Mouse (Mus musculus) lung, postnatal 14 days (tissue): ENCODE data around the gene Dock7.
A peak's percentile ranks its signal among the peaks of the same experiment; 100 is the strongest.

Source experiments
- DNase-seq: peaks from one replicate; pipeline ENCODE4 v3.0.0; 2021

Dock7 gene

DNA sequence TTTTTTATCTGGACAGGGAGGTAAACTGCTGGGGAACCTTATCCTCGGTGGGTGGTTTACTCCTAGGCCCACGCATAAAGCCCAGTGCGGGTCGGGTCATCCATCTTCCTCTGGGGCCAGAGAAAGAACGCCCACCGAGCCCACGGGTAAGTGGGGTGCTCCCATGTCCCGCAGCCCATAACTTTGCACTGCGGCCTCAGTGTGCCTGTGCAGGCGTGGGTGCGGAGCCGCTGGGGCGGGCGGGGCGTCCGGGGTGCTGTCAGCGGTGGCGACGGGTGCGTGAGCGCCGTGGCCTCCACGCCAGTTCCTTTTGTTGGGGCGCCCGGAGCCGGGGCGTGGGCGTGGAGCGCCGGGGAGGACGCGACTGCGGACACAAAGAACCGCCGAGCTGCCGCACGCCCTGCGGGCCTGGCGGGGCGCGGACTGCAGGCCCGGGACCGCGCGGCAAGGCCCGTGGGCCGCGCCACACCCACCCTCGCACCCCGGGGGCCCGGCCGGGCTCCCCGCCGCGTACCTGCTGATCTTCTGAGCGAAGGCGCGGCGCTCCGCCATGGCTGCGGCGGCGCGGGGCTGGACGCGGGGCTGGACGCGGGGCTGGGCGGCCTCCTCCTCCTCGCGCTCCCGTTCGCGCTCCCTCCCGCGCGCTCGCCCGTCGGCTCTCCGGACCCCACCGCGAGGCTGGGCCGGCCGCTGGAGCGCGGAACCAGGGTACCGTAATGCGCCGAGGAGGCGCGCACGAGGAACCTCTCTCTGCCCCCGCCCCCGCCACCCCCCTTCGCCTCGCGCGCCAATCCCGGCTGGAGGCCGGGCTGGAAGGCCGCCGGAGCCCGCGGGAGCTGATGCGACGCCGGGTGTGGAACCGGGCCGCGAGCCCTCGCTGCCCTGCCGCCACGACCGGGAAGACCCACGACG is at the start of gene Dock7:
Dock7 (minus strand) TSS at position 705 of the 912 bp plus-strand sequence.
- DNase-seq: peak; percentile 87

DNA sequence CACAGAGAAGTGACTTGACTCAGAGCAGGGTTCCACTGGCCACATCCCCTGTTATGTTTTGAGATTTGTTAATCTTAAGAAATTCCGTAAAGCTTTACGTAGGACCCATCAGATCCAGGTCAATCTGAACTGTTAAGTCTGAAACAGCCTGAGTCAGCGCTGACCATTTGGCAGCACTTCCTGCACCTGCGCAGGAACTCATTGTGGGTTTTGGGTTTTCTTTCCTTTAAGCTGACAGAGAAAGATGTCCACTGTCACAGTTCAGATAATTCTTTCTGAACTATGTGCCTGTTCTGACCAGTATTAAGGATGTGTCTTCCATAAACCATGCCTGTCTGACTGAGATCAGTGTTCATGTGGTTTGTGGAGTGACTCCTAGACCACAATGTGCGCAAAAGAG is 48.2 kb upstream of the Dock7 start:
- DNase-seq: no peak

DNA sequence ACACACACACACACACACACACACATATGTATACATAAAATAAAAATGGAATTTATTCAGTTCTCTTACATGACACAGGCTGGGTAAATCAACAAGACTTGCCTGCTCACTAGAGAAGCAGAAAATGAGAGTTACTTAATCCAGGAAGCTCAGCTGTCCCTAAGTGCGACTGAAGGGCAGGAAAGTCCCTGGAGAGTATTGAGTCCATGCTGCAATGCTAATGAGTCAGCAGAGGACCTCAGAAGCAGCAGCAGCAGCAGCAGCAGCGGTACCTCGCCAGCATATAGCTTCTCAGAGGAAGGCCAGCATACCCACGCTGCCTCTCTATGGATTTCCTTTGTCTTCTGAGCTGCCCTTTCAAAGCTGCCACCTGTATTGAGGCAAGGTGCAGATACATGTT is 42.8 kb upstream of the Dock7 start:
- DNase-seq: peak; percentile 39

DNA sequence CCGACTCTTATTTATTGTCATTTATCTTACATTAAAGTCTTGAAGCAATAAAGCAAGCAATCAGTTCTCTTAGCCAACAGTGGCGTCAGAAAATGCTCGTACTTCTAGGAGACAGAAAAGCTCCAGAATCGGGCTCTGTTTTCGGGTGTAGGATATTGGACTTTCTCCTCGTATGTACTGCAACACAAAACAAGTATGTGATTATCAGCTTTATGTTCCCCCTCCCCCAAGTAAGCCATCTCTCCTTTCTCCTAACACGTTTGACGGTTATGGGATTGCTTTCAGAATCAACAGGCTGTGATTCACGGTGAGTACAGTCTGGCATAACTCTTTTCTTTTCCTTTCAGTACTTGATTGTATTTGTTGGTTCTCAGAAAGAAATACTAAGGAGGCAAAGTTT is 42.3 kb upstream of the Dock7 start:
- DNase-seq: no peak

DNA sequence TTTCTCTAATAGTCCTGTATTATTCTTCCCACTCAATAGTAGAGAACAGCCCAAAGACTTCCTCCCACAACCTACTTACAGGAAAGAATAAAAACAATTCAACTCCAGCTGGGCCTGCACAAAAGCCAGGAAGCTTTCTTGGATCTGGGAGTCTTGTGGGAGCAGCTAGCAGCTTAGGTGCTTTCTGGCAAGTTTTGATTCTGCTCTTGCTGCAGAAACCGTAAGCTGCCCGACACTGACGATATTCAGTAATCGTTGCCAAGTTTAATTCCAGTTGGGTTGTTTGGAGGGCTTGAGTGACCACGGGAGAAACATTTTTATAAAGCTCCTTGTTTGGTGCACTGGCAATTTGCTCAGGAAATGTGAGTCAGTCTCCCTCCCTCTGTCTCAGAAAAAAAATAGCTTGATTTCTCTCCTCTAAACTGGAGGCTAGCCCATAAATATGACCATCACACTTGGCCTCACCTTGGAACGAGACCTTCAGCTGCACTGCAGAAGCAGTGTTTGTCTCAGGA is 40.8 kb upstream of the Dock7 start:
- DNase-seq: no peak

DNA sequence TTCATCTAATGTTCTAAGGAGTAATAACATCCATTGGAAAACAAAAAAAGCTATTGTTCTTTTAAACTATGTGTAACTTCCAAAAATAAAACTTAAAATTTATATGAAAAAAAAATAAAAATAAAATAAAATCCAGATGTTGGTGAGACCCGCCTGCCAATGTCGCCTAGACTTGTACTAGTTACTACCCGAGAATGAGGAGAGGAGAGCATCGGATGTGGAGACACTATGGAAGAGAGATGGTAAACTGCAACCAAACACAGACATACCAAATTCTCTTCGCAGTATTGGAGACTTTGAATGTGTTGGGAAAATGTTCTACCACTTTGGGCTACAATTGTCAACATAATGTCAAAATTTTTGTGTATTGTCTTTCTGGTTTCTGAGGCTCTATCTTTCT is 40.2 kb upstream of the Dock7 start:
- no peak for DNase-seq

DNA sequence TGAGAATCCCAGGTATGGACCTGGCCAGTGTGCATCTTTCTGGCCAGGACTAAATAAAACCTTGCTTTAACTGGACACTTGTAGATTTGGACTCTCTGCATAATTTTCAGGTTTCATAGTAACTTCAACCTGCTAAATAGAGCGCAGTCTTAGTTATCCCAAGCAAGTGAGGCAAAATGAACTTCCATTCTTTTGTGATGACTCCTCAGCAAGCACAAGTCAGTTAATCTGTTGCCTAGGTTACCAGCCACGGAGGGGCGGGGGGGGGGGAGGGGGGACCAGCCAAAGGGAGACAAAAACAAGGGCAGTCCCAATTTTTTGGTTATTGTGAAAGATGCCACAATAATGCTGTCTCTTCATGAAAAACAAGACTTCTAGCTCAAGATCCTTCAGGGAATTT is 39.7 kb upstream of the Dock7 start:
- DNase-seq: no peak

DNA sequence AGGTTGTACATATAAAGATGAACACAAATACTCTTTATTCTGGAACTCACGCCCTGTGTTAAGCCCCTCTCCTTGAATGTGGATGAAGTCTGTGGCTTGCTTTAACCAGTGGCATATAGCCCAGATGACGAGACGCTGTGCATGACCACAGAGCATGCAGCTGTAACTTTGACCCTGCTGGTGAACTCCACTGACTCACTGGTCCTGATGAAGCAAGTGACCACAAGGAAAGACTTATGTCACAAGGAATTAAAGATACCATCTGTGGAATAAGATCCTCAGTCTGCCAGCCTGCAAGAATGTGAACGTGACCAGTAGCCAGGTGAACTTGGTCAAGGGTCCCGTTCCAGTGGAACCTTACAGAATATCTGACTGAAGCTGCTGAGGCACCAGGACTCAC is 37.8 kb upstream of the Dock7 start:
- DNase-seq: no peak

DNA sequence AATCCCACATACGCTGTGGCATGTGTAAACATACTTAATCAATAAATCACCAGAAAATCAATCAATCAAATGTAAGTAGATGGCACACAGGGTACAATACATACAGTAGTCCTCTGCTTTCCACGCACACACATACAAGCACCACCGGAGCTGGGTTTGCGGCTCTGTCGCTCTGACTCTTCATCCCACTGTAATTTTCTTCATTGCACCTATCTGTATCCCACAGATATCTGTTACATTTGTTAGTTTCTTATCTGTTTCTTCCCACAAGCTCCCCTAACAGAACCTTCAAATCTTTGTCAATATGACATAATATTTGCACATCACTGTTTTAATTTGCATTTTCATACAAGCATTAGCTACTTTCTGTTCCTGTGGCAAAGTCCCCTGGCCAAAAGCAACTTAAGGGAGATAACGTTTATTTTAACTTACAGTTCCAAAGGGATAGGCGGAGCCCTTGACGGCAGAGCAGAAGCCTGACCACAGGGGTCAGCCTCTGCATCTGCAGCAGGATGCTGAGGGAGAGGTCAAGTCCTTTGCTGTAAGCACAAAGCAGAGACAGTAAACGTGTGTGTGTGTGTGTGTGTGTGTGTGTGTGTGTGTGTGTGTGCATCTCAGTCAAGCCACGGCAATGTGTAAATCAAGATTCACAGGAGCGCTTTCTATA is 36.1 kb upstream of the Dock7 start:
- no peak for DNase-seq

DNA sequence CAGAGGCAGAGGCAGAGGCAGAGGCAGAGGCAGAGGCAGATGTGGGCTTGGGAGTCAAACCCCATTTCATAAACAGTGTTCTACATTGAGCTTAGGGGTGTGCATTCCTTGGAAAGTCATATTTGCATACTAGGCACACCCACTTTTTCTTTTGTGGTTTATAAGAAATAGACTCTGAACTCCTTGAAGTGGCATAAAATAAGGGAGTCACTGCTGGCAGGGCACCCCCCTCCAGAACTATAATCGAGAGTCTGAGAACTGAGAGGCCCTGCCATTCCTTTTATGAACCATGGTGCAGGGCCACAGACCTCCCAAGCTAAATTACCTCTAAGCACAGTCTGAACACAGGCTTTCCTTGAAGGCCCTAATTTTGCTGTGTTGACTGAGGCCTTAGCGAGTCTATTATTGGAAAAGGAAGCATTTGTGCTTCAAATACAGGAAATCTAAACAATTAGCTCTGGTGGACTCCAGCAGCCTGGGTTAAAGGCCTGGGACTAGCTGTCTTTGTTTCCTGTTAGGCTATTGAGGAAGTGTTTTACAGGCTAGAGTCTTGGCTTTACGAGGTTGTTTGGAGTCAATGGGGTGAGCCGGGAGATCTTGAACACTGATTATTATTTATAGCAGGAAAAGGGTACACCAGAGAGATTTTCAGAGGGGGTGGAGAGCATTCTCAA is 31.3 kb upstream of the Dock7 start:
- DNase-seq: no peak

DNA sequence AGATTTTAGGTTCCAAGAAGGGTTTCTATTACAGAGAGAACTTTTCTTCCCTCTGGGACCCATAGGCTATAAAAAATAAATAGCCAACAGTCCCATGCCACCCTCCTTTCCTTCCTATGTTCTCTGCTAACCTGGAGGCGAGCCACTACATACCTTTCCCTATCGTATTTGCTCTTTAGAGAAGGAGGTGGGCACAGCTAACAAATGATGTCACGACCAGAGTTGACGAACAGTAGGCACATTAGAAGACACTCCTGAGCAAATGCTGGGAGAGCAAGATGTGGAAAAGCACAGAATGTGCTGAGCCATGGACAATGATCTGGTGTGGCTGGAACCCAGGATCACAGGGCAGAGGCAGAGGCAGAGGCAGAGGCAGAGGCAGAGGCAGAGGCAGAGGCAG is 30.7 kb upstream of the Dock7 start:
- no peak for DNase-seq

DNA sequence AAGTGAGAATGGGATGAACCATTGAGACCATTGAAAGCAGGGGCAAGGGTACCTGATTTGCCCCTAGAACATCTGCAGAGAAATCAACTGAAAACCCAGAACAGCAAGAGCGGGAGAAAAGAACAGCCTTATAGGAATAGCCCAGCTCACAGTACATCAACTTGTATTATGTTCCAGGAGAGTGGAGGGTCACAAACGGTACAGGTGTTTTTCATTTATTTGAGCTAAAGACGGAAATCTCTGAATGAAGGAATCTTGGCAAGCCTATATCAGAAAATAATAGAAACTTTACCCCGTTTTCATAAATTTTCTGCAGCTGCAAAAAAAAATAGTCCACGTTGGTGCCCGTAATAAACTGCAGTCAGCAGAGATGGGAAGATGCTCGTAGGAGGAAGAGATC is 22.6 kb upstream of the Dock7 start:
- DNase-seq: no peak

DNA sequence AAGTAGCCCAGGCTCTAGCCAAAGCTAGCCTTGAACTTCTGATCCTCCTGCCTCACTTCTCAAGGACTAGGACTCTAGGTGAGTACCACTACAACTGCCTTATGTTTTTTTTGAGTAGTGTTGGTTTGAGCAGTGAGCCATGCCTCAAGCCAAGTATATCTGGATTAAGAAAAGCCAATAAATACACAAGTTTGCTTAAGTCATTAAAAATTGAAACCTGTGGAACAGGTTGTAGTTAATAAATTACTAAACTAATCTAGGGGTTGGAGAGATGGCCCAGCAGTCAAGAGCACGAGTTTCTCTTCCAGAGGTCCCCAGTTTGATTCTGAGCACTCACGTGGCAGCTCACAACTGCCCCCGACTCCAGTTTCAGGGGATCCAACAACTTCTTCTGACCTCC is 20.9 kb upstream of the Dock7 start:
- DNase-seq: no peak

DNA sequence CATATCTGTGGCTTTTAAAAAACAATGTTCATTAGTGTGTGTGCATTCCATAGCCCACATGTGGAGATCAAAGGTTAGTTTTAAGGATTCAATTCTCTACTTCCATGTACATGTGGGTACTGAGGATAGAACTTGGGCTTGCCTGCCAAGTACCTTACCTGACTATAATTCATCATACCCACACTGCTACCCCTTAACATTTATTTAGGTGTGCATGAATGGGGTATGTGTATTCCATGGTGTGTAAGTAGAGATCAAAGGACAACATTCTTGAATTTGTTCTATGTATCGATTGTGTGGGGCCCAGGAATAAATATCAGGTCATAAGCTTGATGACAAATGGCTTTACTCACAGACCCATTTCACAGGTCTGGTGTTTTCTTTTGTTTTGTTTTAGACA is 20.5 kb upstream of the Dock7 start:
- no peak for DNase-seq

DNA sequence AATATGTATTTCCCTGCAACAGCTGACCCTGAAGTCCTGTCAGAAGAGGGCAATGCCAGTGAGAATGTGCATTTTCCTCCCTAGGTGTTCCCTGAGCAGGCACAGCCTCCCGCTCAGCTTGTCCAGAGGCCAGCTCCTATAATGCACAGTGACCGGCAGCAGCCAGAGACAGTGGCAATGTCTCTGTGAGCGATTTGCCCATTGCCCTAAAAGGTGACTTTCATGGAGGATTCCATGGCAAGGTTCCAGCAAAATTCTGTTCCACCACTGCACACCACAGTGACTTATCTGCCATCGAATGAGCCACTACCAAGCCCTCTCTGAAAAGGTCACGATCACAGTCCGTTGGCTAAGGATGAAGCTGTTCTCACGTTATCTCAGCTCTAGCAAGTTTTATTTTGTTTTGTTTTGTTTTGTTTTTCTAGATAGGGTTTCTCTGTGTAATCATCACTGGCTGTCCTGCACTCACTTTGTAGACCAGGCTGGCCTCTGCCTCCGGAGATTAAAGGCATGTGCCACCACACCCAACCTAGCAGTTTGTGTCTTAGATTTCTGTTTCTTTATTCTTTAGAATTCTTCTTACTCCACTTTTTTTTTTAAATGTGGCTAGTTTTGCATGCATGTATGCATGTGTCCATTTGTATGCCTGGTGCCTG is 17.4 kb upstream of the Dock7 start:
- DNase-seq: no peak

DNA sequence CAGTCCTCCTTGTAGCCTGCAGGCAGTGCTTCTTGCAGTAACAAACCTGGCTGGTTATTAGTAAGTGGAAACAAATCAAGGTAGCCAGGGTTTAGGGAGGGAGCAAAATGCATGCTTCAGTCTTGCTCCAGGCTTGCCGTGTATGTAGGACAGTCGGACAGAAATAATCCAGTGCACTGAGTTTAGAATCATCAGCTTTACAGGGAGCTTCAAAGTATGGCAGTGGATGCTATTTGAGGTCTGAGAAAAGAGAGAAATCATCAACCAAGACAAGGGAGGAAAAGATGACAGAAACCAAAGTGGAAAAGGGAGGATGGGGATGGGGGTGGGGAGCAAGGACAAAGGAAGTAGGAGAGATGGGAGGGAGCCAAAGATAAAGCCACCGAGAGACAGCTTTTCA is 13.8 kb upstream of the Dock7 start:
- DNase-seq: no peak

DNA sequence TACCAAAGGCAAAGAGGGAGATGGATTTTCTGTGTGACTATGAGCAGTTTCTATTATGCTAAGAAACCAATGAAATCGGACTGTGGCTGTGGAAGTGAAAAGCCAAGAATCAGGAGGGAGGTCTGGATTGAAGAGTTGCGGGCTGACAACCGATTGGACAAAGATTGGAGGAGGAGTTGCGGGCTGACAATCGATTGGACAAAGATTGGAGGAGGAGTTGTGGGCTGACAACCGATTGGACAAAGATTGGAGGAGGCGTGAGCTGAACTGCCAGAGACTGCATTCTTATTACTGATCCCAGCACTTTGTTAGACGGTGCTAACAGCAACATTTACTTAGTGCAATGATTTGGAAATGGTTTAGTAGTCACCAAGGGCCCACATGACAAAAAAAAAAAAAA is 12.6 kb upstream of the Dock7 start:
- no peak for DNase-seq

DNA sequence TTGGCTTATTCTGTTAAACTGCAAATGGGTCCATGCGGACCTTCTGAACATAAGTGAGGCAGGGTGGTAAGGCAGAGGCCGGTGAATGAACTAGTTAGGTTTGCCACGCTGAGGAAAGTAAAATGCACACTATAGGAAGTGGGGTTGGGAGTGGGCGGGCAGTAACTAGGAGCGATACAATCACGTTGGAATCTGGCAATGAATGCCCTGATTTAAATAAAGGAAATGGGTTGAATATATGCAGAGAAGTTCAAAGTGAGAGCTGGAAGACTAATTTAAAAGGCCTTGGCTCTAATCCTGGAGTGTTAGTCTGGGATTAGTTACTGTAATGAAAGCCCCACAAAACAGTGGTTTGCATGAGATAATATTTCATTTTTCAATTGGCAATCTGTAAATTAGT is 12.0 kb upstream of the Dock7 start:
- DNase-seq: no peak

DNA sequence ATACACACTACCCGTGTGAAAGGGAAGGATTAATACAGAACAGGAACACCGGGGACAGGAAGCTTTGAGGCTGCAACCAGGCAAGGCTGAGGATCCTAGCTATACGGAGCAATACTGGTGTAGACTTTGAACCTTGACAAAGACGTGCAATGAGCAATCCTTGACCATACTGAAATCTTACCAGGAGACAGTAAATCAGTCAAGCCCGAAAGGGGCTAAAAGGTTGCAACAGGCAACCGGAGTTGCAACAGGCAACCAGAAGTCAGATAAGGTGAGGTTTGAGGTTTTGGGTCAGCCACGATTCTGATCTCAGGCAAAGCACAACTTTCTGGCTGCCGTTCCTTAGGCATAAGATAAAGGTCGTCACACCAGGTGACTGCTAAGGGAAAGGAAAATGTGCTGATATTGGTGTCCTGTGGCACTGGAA is 10.5 kb upstream of the Dock7 start:
- DNase-seq: no peak

DNA sequence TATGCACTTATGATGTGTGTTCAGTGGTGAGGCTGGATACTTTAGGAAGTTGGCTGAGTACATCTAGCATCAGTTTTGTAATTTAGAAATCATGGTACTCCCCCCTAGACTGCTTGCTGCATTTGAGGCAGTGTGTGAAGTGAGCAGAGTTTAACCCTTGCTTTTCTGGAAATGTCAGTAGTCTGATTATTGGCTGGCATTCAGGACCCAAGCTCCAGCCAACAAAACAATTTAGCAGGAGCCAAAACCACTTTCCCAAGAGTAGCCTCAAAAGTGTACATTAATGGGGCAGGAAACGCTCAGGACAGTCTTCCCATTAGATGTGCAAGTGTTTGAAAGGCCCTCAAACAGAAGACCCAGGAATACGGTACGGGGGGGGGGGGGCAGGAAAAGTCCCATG is 2.8 kb upstream of the Dock7 start:
- no peak for DNase-seq

DNA sequence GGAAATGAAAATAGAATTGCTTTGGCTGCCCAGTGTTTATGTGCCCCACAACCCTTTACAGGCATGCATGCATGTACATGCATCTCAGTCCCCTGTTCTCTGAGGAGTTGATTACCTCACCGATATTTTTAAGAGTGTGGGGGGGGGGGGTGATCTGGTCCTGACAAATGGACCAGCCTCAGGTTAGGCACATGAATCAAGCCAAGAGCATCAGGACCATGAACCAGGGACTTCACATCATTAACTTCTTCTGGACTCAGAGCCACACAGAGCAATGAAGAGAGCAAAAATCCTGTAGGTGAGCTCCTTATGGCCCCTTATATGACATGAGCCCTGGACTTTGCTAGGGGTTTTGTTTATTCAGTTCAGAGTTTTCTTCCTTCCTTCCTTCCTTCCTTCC is 2.1 kb upstream of the Dock7 start:
- no peak for DNase-seq

DNA sequence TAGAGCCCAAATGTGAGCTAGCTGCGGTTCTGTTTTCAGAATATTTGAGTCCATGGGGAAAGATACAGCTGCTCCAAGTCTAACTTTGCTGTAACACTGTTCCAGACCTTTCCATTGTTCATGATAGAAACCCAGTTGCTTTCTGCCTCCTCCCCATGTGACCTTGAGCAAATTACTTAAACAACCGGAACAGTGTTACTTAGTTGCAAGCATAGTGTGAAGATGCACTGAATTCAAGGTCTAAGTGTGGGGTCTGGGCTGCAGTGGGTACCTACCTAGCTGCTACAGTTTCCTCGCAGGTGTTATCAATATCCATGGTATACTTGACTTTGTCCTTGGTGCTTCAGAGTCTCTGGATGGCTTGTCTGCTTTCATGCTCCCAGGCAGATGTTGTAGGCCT is 1.3 kb upstream of the Dock7 start:
- no peak for DNase-seq

DNA sequence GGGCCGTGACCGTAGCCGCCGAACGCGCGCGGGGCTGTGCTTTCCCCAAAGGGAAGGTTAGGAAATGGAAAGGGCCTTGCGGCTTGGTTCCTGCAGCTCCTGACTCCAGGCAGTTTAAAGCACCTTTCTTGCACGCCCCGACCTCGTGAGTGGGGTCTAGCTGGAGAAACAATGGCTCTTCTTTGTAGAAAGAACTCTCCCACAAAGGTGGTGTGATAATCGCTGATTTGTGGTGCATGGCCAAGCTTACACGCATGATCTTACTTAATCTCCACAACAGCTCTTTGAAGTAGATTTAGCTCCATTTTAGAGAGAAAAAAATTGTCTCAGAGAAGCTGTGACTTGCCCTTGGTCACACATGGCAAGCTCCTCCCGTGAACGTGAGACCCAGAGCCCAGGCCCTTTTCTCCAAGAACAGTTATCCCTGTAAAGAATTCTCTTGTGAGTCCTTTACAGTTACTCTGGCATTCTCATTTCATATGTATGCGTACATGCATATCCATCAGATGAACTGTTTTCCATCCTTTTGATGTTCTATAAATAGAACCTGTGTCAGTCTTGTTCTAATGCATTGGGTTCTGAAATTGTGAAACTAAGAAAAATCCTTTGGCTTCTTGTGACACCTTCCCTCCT is 524 bp upstream of the Dock7 start:
- no peak for DNase-seq
